Mouse (Mus musculus) neural tube, embryonic 14.5 days (tissue): ENCODE data around the gene Usp11. TPM values are rescaled to one million over a fixed set of nuclear protein-coding genes. Genes with fewer than 3 reads are reported as not detected.

Source experiments
- ATAC-seq: fragments of 200-750 bp; cut with Nextera tagmentation; 2 replicates; pipeline ENCODE4 v1.8.0; 2017; ENCODE audit warnings: low read depth, mild to moderate bottlenecking, moderate TSS enrichment, moderate library complexity
- H3K27ac ChIP-seq: fragments of 300-500 bp; sonication (generic); 2 replicates; pipeline ENCODE4 v1.5.1; 2014; ENCODE audit warnings: low read depth, mild to moderate bottlenecking, control low read depth, low read length, moderate library complexity, mixed read lengths
- H3K27me3 ChIP-seq: fragments of 300-500 bp; sonication (generic); 2 replicates; pipeline ENCODE4 v1.6.1; 2014; ENCODE audit warnings: low read length; ENCODE audit not compliant: control insufficient read depth, insufficient read depth
- H3K36me3 ChIP-seq: fragments of 300-500 bp; sonication (generic); 2 replicates; pipeline ENCODE4 v1.6.1; 2014; ENCODE audit warnings: low read length, mixed read lengths; ENCODE audit not compliant: control insufficient read depth, insufficient read depth
- H3K4me1 ChIP-seq: fragments of 300-500 bp; sonication (generic); 2 replicates; pipeline ENCODE4 v1.6.1; 2014; ENCODE audit warnings: low read length; ENCODE audit not compliant: control insufficient read depth, insufficient read depth
- H3K4me2 ChIP-seq: fragments of 300-500 bp; sonication (generic); 2 replicates; pipeline ENCODE4 v1.6.1; 2014; ENCODE audit warnings: mild to moderate bottlenecking, low read depth, low read length, control low read depth
- H3K4me3 ChIP-seq: fragments of 300-500 bp; sonication (generic); 2 replicates; pipeline ENCODE4 v1.5.1; 2014; ENCODE audit warnings: low read depth, low read length, control low read depth, mixed read lengths
- H3K9ac ChIP-seq: fragments of 300-500 bp; sonication (generic); replicated peaks from 2 replicates; pipeline ENCODE4 v1.6.1; 2014; ENCODE audit warnings: low read depth, mild to moderate bottlenecking, control low read depth, low read length, mixed read lengths
- H3K9me3 ChIP-seq: fragments of 300-500 bp; sonication (generic); 2 replicates; pipeline ENCODE4 v1.6.1; 2016; ENCODE audit warnings: low read length; ENCODE audit not compliant: control insufficient read depth
- WGBS: fragments of 180-500 bp; shearing (Covaris S2); extraction: QIAGEN DNeasy Blood & Tissue Kit; methylation state at CpG from one replicate; pipeline ENCODE4 v1.1.7; 2014; 5-methylcytosine and 5-hydroxymethylcytosine counted together
- polyA plus RNA-seq: library from polyadenylated mRNA; unstranded; fragments of >200 nt; fragmentation: Nextera tagmentation; extraction: Ambion mirVana; gene quantifications from 2 replicates; pipeline ENCODE4 v1.2.1, GENCODE M21; 2014

Usp11 gene
- polyA plus RNA-seq, 1 experiment from 2014 or later: 85.9 TPM

DNA sequence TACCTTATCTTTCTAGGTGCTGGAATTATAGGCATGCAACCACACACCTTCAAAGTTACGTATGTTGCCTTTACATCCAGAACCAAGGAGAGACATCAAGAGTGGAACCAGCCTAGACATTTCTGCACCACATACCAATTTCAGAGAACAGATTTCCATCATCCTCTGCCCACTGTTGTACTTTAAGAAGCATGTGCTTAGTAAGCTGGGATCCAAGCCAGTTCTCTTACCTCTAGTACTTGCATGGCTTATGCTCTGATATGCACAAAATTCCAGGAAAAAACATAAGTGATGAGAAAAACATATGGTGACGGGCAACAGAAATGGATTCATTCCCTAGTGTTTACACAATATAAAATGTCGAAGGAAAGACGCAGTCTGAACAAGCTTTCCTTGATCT, 32.8 kb downstream of the Usp11 start:
- no peak overlapping the region for H3K4me3 ChIP-seq
- H3K27ac ChIP-seq: no peak overlapping the region
- H3K36me3 ChIP-seq: no peaks in the 10 kb centered on the region
- no peak overlapping the region for H3K9ac ChIP-seq
- no peaks in the 10 kb centered on the region for H3K4me1 ChIP-seq
- no peaks in the 10 kb centered on the region for H3K9me3 ChIP-seq
- 92% methylated on average over 4 of the region's 4 CpGs for WGBS
- no peaks in the 10 kb centered on the region for H3K27me3 ChIP-seq
- no peak overlapping the region for H3K4me2 ChIP-seq
- no peak for ATAC-seq

GRCm38 (mm10) chrX:20748829-20749228, 45.1 kb downstream of the Usp11 start:
- no peak overlapping the region for H3K4me2 ChIP-seq
- H3K27me3 ChIP-seq: no peaks in the 10 kb centered on the region
- H3K9ac ChIP-seq: no peak overlapping the region
- H3K9me3 ChIP-seq: no peaks in the 10 kb centered on the region
- no peaks in the 10 kb centered on the region for H3K4me1 ChIP-seq
- no peak overlapping the region for H3K27ac ChIP-seq
- H3K36me3 ChIP-seq: no peaks in the 10 kb centered on the region
- ATAC-seq: no peak
- H3K4me3 ChIP-seq: no peak overlapping the region
- WGBS: 93% methylated on average over 2 of the region's 2 CpGs

- H3K4me2 ChIP-seq: no peak overlapping the region
- H3K9ac ChIP-seq: no peak overlapping the region
- H3K27me3 ChIP-seq: no peaks in the 10 kb centered on the region
- H3K9me3 ChIP-seq: no peaks in the 10 kb centered on the region
- H3K4me1 ChIP-seq: no peaks in the 10 kb centered on the region
- no peak overlapping the region for H3K4me3 ChIP-seq
- 79% methylated on average over 4 of the region's 4 CpGs for WGBS
- H3K27ac ChIP-seq: no peak overlapping the region
- no peaks in the 10 kb centered on the region for H3K36me3 ChIP-seq
- ATAC-seq: no peak
Measured at GRCm38 (mm10) chrX:20761201-20761600, 57.5 kb downstream of the Usp11 start.

Other genes with a start within 250 kb of the Usp11 start
- 0.44 and 0.75 TPM in 2 replicates for gene Rgn, start 154.1 kb upstream of the Usp11 start, polyA plus RNA-seq
- gene Rbm10, start 86.4 kb upstream of the Usp11 start, polyA plus RNA-seq: 41.5 and 42.6 TPM in 2 replicates
- gene Ndufb11, start 86.3 kb upstream of the Usp11 start, polyA plus RNA-seq: 248 TPM in 2 replicates
- gene Uba1, start 45.6 kb upstream of the Usp11 start, polyA plus RNA-seq: 318 and 392 TPM in 2 replicates
- 117 and 120 TPM in 2 replicates for gene Cdk16, start 16.0 kb upstream of the Usp11 start, polyA plus RNA-seq
- gene Araf, start 93.9 kb downstream of the Usp11 start, polyA plus RNA-seq: 334 and 400 TPM in 2 replicates
- gene Timp1, start 166.3 kb downstream of the Usp11 start, polyA plus RNA-seq: 2.0 and 5.6 TPM in 2 replicates
- 88.5 and 101 TPM in 2 replicates for gene Syn1, start 217.1 kb downstream of the Usp11 start, polyA plus RNA-seq
- gene Cfp, start 227.6 kb downstream of the Usp11 start, polyA plus RNA-seq: 4.6 and 5.5 TPM in 2 replicates
- 8.2 and 11.7 TPM in 2 replicates for gene Elk1, start 246.7 kb downstream of the Usp11 start, polyA plus RNA-seq